Mouse (Mus musculus) liver, embryonic 13.5 days (tissue): ENCODE measurements around the gene Hdac5. TPM values are rescaled to one million over a fixed set of nuclear protein-coding genes. Genes with fewer than 3 reads are reported as not detected.
"Not testable (repeated sequence)": the region's sequence is repeated elsewhere in the genome, so short reads cannot be mapped to it uniquely, and the experiment has no call there.

Experiments used
- ATAC-seq: fragments of 200-750 bp; cut with Nextera tagmentation; 2 replicates; pipeline ENCODE4 v1.8.0; 2017; ENCODE audit warnings: low read depth, mild to moderate bottlenecking, moderate number of reproducible peaks, moderate library complexity
- DNase-seq: peaks from one replicate; pipeline ENCODE4 v3.0.0; 2022
- H3K27ac ChIP-seq: fragments of 300-500 bp; sonication (generic); 2 replicates; pipeline ENCODE4 v1.5.1; 2015; ENCODE audit warnings: moderate library complexity, mild to moderate bottlenecking, inconsistent platforms
- H3K27me3 ChIP-seq: fragments of 300-500 bp; sonication (generic); 2 replicates; pipeline ENCODE4 v1.6.1; 2015; ENCODE audit warnings: mild to moderate bottlenecking, inconsistent platforms
- H3K36me3 ChIP-seq: fragments of 300-500 bp; sonication (generic); 2 replicates; pipeline ENCODE4 v1.6.1; 2015; ENCODE audit warnings: mild to moderate bottlenecking, inconsistent platforms
- H3K4me1 ChIP-seq: fragments of 300-500 bp; sonication (generic); replicated peaks from 2 replicates; pipeline ENCODE4 v1.6.1; 2015; ENCODE audit warnings: inconsistent platforms
- H3K4me2 ChIP-seq: fragments of 300-500 bp; sonication (generic); 2 replicates; pipeline ENCODE4 v1.6.1; 2015; ENCODE audit warnings: inconsistent platforms, mild to moderate bottlenecking, moderate library complexity
- H3K4me3 ChIP-seq: fragments of 300-500 bp; sonication (generic); replicated peaks from 2 replicates; pipeline ENCODE4 v1.5.1; 2015; ENCODE audit warnings: mild to moderate bottlenecking, inconsistent platforms
- H3K9ac ChIP-seq: fragments of 300-500 bp; sonication (generic); 2 replicates; pipeline ENCODE4 v1.6.1; 2015; ENCODE audit warnings: mild to moderate bottlenecking, inconsistent platforms
- H3K9me3 ChIP-seq: fragments of 300-500 bp; sonication (generic); replicated peaks from 2 replicates; pipeline ENCODE4 v1.6.1; 2016; ENCODE audit warnings: inconsistent platforms
- WGBS: fragments of 180-500 bp; shearing (Covaris S2); methylation state at CpG from one replicate; pipeline ENCODE4 v1.1.7; 2015; ENCODE audit not compliant: insufficient replicate concordance; 5-methylcytosine and 5-hydroxymethylcytosine counted together
- polyA plus RNA-seq: library from polyadenylated mRNA; unstranded; fragments of >200 nt; fragmentation: Nextera tagmentation; extraction: Ambion mirVana; gene quantifications from 2 replicates; pipeline ENCODE4 v1.2.1, GENCODE M21; 2015

Hdac5 gene
- polyA plus RNA-seq, 1 experiment from 2014 or later = 12.9 TPM

DNA sequence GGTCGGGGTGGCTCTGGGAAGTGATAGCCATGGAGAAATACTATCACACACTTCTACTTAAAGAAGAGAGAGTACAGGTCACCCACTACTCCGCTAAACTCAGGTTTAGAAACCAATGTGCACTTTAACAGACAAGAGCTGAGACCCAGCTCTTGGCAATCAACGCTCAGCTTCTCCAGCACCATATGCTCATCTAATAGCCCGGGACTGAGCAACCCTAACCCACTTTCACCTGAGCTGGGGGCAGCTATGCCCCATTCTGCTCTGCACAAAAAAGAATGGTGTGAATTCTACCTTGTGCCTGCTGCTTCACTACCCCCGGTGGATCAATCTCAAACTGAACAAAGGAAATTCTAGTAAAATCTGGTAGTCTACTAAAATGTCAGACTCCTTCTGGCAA lies 62.4 kb downstream of the Hdac5 start:
- Histone ChIP-seq H3K9ac (no peak overlapping the region), H3K36me3 (peaks cover 84% of the 10 kb centered on the region), H3K4me2 (no peak overlapping the region), H3K9me3 (no peaks in the 10 kb centered on the region), H3K27ac (no peak overlapping the region), H3K4me3 (no peak overlapping the region), H3K27me3 (no peaks in the 10 kb centered on the region), H3K4me1 (peaks cover 28% of the 10 kb centered on the region)
- WGBS = 85% methylated on average over 5 of the region's 5 CpGs
- ATAC-seq (no peak), DNase-seq (no peak)

DNA sequence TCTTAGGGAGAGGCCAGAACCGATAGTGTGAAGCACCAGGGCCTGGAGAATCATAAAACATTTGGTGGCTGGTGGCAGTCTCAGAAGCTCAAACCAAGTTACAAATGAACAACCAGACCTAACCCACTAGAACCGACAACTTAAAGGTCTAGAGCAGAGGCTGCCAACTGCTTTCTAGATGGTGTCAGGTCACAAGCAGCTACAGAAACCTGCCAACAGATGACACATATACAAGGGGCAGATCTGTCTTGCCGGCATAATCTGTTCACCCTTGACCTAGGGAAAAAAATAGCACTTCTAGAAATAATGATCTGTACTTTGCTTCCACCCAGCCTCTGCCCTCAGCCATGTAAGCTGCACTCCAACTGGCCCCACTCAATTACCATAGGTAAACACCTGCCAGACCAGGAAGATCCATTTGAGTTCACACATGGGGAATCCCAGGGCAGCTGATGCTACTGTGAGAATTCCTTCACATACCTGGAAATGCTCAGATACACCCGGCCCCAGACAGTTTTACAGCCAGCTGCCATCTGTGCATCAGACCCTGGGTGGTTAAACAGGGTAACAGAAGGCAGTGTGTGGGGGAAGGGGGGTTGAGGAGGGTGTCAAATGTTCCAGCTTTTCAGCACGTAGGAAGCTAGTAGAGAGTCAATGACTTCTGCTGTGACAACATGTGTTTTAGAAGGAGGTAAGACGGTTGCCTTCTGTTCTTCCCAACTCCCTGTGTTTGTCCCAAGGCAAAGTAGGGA lies 63.8 kb downstream of the Hdac5 start:
- Histone ChIP-seq H3K36me3 (peaks cover 87% of the 10 kb centered on the region), H3K4me2 (no peak overlapping the region), H3K4me3 (no peak overlapping the region), H3K27ac (no peak overlapping the region), H3K27me3 (no peaks in the 10 kb centered on the region), H3K9ac (no peak overlapping the region), H3K4me1 (peaks cover 28% of the 10 kb centered on the region), H3K9me3 (no peaks in the 10 kb centered on the region)
- ATAC-seq (no peak), DNase-seq (no peak)
- WGBS = 76% methylated on average over 6 of the region's 6 CpGs

DNA sequence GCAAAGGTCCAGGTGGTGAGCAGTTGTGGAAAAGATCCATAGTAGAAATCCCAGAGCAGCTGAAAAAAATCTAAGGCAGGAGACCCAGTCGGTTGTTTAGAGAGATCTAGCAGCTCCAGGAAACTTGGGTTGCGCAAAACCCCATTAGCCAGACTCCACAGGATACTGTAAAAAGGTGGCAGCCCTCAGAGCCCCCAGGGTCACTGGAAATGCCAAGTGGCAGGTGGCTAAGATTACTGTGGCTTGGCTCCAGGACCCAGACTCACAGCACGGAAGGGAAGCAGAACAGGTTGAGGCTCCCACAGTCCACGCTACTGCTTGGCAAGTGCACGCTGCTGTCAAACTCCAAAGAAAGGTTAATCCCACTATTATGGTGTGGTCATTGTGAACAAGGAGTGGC lies 70.2 kb downstream of the Hdac5 start:
- DNase-seq (no peak), ATAC-seq (no peak)
- Histone ChIP-seq H3K27me3 (no peaks in the 10 kb centered on the region), H3K9ac (no peak overlapping the region), H3K9me3 (no peaks in the 10 kb centered on the region), H3K4me2 (no peak overlapping the region), H3K36me3 (peaks cover 36% of the 10 kb centered on the region), H3K27ac (no peak overlapping the region), H3K4me3 (no peak overlapping the region), H3K4me1 (peaks cover 14% of the 10 kb centered on the region)
- WGBS = 69% methylated on average over 5 of the region's 5 CpGs

DNA sequence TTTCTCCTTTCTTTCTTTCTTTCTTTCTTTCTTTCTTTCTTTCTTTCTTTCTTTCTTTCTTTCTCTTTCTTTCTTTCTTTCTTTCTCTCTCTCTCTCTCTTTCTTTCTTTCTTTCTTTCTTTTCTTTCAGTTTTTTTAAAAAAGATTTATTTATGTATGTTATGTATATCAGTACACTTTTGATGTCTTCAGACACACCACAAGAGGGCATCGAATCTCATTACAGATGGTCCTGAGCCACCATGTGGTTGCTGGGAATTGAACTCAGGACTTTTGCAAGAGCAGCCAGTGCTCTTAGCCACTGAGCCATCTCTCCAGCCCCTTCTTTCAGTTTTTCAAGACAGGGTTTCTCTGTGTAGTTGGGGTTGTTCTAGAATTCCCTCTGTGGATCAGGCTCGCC lies 71.9 kb downstream of the Hdac5 start:
- not testable (repeated sequence) for ATAC-seq, H3K9ac ChIP-seq, H3K4me2 ChIP-seq, H3K4me3 ChIP-seq, DNase-seq, H3K27me3 ChIP-seq, H3K9me3 ChIP-seq, H3K27ac ChIP-seq
- WGBS = 63% methylated on average over 2 of the region's 2 CpGs
- H3K36me3 ChIP-seq = peaks cover 29% of the 10 kb centered on the region
- peaks cover 14% of the 10 kb centered on the region for H3K4me1 ChIP-seq

DNA sequence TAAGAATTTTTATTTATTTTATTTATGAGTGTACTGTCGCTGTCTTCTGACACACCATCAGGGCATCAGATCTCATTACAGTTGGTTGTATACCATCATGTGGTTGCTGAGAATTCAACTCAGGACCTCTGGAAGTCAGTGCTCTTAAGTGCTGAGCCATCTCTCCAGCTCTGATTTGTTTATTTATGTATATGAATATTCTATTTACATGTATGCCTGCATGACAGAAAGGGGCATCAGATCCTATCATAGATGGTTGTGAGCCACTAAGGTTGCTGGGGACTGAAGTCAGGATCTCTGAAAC lies 73.2 kb downstream of the Hdac5 start:
- H3K4me2 ChIP-seq = peak overlapping the region; percentile 90
- ATAC-seq = no peak
- no peaks in the 10 kb centered on the region for H3K27me3 ChIP-seq
- H3K4me3 ChIP-seq = no peak overlapping the region
- DNase-seq = no peak
- WGBS = 5% methylated on average over 1 of the region's 1 CpGs
- peaks cover 31% of the 10 kb centered on the region for H3K36me3 ChIP-seq
- peaks cover 14% of the 10 kb centered on the region for H3K4me1 ChIP-seq
- peak overlapping the region; percentile 80 for H3K9ac ChIP-seq
- H3K27ac ChIP-seq = no peak overlapping the region
- no peaks in the 10 kb centered on the region for H3K9me3 ChIP-seq

DNA sequence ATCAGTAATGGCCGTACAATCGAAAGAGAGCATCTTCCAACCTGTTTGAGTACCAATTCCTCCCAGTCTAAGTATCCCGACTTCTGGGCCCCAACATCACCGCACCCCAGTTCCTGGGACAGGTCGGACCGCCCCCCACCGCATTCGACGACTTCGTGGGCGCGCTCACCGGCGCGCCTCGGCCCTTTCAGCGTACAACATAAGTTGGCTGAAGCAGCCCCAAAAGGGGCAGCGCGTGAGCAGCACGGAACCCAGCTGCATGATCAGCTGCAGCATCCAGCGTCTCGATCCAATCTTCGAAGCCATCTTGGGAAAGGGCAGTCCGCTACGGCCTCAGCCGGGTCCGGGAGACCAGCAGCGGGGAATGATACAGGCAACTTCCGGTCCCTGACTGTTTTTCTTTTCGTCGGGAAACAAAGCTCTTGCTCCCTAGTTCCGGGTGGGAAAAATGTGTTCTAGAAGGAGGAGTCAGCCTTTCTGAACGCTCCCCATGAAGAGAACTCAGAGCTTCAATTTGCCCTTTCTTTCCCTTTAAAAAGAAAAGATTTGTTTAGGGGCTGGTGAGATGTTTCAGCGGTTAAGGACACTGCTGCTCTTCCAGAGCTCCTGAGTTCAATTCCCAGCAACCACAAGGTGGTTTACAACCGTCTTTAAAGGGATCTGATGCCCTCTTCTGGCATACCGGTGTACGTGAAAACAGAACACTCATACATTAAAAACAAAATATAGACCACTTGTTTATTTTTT lies 73.8 kb downstream of the Hdac5 start, which contains the start of gene Tmem101:
TSS of gene Tmem101 (minus strand) at position 366 of the 747 bp plus-strand sequence.
- ATAC-seq = peak; percentile 80

DNA sequence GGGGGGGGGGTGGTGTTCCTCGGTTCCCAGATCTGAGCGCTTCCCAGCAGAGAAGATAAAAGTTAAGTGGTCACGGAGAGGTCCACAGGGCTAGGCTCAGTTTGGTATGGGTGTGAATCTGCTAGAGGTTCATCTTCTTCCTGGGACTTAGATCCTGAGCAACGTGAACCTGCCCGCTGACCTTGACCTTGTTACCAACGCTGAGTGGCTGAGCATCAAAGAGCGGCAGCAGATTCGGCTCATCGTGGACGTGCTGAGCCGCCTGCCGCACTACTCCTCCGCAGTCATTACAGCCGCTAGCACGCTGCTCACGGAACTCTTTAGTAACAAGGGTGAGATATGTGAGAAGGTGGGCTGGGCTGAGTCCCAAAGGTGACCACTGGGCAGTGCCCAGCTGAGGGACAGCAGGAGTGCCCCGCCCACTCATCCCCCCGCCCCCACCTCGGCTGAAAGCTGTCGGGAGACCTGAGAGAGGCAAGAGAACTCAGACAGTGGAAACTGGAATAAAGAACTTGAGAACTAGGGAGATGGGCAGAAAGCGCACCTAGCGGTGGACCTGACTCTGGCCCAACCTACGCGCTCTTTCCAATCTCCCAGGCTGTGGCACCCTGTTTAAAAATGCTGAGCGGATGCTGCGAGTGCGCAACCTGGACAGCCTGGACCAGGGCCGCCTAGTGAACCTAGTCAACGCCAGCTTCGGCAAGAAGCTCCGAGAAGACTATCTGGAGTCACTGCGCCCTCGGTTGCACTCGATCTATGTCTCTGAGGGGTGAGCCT lies 82.6 kb downstream of the Hdac5 start:
- DNase-seq (no peak), ATAC-seq (no peak)
- H3K4me2 ChIP-seq = peak overlapping the region; percentile 81
- H3K27me3 ChIP-seq = peaks cover 66% of the 10 kb centered on the region
- H3K27ac ChIP-seq = no peak overlapping the region
- H3K9ac ChIP-seq = peak overlapping the region; percentile 71
- no peaks in the 10 kb centered on the region for H3K9me3 ChIP-seq
- H3K4me1 ChIP-seq = peaks cover 37% of the 10 kb centered on the region
- peak overlapping the region; percentile 64 for H3K4me3 ChIP-seq
- WGBS = 18% methylated on average over 34 of the region's 34 CpGs
- peaks cover 28% of the 10 kb centered on the region for H3K36me3 ChIP-seq

More for the DNA sequence above, 73.8 kb downstream of the Hdac5 start, which contains the start of gene Tmem101:
- H3K27ac ChIP-seq = peak within 1 kb of the TSS; percentile 65
- peaks cover 14% of the 10 kb centered on the region for H3K4me1 ChIP-seq
- H3K4me3 ChIP-seq = peak within 1 kb of the TSS; percentile 77
- H3K36me3 ChIP-seq = peaks cover 32% of the 10 kb centered on the region
- no peaks in the 10 kb centered on the region for H3K9me3 ChIP-seq
- peak; percentile 82 for DNase-seq
- no peaks in the 10 kb centered on the region for H3K27me3 ChIP-seq
- H3K4me2 ChIP-seq = peak within 1 kb of the TSS; percentile 90
- WGBS = under 1% methylated on average over 37 of the region's 37 CpGs
- H3K9ac ChIP-seq = peak within 1 kb of the TSS; percentile 80

DNA sequence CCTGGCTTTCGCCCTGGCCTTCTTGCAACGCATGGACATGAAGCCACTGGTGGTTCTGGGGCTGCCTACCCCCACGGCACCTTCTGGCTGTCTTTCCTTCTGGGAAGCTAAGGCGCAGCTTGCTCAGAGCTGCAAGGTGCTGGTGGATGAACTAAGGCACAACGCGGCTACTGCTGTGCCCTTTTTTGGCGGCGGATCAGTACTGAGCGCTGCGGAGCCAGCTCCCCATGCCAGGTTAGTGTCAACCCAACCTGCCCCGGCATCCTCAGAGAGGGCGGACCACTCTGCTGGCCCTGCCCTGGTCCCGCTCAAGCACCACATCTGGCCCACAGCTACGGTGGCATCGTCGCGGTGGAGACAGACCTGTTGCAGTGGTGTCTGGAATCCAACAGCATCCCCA lies 83.4 kb downstream of the Hdac5 start:
- Histone ChIP-seq H3K36me3 (peaks cover 21% of the 10 kb centered on the region; the same call in 1 of the 2 replicates), H3K27me3 (peaks cover 69% of the 10 kb centered on the region), H3K4me3 (peak overlapping the region; percentile 64), H3K4me1 (peaks cover 37% of the 10 kb centered on the region), H3K9ac (peak overlapping the region; percentile 71), H3K27ac (peak overlapping the region; percentile 73; the same call in 1 of the 2 replicates), H3K4me2 (peak overlapping the region; percentile 81), H3K9me3 (no peaks in the 10 kb centered on the region)
- WGBS = 7% methylated on average over 17 of the region's 17 CpGs
- ATAC-seq = no peak
- DNase-seq = no peak

DNA sequence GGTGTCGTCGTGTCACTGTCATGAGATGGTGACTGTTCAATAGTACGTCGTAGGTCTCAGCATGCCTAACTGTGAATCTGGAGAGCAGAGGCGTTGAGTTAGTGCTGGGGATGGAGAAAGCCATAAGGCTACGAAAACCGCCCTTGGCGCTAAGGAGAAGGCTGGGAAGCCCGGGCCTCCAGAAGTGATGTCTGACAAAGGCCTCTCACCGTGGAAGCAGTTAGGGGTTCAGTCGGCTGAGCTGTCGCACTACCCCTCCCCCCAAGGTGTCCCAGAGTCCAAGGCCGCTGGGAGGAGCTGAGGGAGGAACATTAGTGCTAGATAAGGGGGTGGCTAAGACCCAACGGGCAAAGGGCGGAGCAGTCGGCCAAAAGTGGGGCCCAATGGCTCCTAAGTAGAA lies 84.0 kb downstream of the Hdac5 start:
- Histone ChIP-seq H3K36me3 (peaks cover 17% of the 10 kb centered on the region; the same call in 1 of the 2 replicates), H3K4me1 (peaks cover 37% of the 10 kb centered on the region), H3K4me3 (peak overlapping the region; percentile 64), H3K27me3 (peaks cover 69% of the 10 kb centered on the region), H3K9me3 (no peaks in the 10 kb centered on the region), H3K27ac (peak overlapping the region; percentile 73), H3K9ac (peak overlapping the region; percentile 71), H3K4me2 (peak overlapping the region; percentile 81)
- ATAC-seq (peak; percentile 60), DNase-seq (no peak)
- WGBS = 3% methylated on average over 16 of the region's 16 CpGs

DNA sequence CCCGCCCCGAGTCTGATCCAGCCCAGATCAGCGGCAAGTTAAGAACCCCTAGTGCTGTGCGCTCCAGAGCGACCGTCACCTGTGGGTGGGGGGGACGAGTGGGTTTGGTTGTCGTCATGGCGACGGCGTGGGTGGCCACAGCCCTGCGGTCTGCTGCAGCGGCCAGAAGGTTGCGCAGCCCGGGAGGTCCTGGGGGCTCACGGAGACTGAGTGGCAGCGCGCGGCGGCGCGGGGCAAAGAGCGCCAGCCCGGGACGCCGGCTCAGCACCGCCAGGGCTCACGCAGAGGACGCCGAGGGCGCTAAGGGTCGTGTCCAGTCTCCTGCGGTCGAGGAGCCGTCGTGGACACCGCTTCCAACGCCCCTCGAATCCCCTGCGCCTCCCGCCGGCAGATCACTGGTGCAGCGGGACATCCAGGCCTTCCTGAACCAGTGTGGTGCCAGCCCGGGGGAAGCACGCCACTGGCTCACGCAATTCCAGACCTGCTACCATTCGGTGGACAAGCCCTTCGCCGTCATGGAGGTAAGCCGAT lies 84.4 kb downstream of the Hdac5 start, which contains the start of gene Nags:
TSS of gene Nags (plus strand) at position 43 of the 531 bp plus-strand sequence.
- WGBS = 3% methylated on average over 50 of the region's 50 CpGs
- DNase-seq = no peak
- Histone ChIP-seq H3K27me3 (peaks cover 69% of the 10 kb centered on the region), H3K27ac (peak within 1 kb of the TSS; percentile 73), H3K9ac (peak within 1 kb of the TSS; percentile 71), H3K4me3 (peak within 1 kb of the TSS; percentile 64), H3K4me2 (peak within 1 kb of the TSS; percentile 81), H3K4me1 (peaks cover 37% of the 10 kb centered on the region), H3K36me3 (peaks cover 17% of the 10 kb centered on the region; the same call in 1 of the 2 replicates), H3K9me3 (no peaks in the 10 kb centered on the region)
- ATAC-seq = peak; percentile 4; the same call in 1 of the 2 replicates
